Mouse (Mus musculus): Measurements from ENCODE around the gene Gm20388. TPM values are rescaled to one million over a fixed set of nuclear protein-coding genes. Genes with fewer than 3 reads are reported as not detected.
"Not testable (repeated sequence)": the region's sequence is repeated elsewhere in the genome, so short reads cannot be mapped to it uniquely, and the experiment has no call there.

Gm20388 gene
- polyA plus RNA-seq, 1 experiment from 2014 or later: 1.7 TPM

DNA sequence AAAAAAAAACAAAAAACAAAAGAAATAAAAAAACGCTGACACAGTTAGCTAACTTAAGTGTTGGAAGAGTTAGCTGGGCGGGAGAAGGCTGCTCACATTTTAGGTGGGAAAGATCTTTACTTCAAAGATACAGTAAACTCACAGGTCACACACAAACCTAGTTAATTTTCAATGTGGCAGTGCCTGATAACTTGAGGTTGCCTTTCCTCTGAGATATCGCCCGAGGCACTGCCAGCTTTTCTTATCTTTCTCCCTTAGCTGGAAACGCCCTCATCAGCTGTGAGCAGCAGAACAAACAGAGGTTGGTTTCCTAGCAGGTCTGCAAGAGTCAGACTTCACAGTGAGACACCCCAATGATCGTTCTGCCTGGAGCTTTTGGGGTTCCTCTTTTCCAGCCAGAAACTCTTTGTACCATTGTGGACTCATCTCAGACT is 4078.0 kb downstream of the Gm20388 start:
- no peak overlapping the region for H3K27ac ChIP-seq
- no peaks in the 10 kb centered on the region for H3K9me3 ChIP-seq
- DNase-seq (ENCODE audit: low spot score): no peak
- H3K4me1 ChIP-seq (replicated peaks): peaks cover under 1% of the 10 kb centered on the region
- no peaks in the 10 kb centered on the region for H3K27me3 ChIP-seq (ENCODE audit: insufficient read depth, poor library complexity, severe bottlenecking)
- peaks cover 3% of the 10 kb centered on the region; the same call in 1 of the 2 replicates for H3K36me3 ChIP-seq
- WGBS: 73% methylated on average over 6 of the region's 6 CpGs
- no peak overlapping the region for H3K4me3 ChIP-seq

DNA sequence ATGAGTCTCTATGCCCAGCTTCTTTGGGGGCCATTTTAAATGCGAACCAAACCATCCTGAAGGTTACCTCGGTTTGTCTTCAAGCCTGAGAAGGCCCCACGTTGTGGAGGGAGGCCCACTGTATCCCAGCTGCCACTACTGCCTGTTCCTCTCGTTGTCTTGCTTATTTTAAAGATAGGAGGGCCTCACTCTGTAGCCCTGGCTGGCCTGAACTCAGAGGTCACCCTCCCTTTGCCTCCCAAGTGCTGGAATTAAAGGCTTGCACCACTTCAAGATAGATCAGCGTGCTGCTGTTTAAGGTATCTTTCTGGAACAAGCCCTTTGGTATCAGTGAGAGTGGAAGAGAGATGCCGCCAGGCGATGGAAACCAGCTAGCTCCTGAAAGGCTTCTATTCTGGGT is 4078.5 kb downstream of the Gm20388 start:
- H3K36me3 ChIP-seq: peaks cover 8% of the 10 kb centered on the region

DNA sequence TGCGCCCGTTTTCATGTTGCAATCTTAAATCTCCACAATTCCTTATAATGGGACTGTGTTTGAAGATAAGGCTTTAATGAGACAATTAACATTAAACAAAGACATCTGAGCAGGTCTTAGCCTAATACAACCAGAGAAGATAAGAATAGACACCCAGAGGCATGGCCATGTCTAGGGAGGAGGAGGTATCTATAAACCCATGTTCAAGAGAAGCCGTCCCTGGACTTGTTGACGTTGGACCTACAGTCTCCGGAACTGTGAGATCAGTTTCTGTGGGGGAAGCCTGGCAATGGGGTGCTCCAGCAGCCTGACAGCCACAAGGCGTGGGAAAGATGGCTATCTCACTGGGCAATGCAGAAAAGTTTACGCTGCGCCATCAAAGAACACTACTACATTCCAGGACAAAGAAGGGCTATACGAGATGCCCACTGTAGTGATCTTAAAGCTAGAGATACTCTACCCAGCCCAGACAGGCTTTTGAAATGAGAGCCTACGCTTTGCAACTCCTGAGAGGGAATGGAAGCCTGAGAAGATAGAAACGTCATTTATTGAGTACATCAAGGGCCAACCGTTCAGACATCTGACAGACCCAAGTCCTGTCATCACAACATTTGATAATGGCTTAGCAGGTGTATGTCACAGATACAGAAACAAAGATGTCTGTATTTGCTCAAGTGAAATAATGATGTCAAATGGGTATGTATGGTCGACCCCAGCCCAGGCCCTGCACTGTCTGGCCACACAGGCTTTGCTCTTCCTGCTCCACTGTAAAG is 4079.8 kb downstream of the Gm20388 start:
- H3K4me1 ChIP-seq (replicated peaks): no peaks in the 10 kb centered on the region; the same call in 1 of the 2 replicates
- peaks cover 21% of the 10 kb centered on the region for H3K36me3 ChIP-seq
- H3K27me3 ChIP-seq (ENCODE audit: insufficient read depth, poor library complexity, severe bottlenecking): no peaks in the 10 kb centered on the region
- DNase-seq (ENCODE audit: low spot score): no peak
- H3K4me3 ChIP-seq: no peak overlapping the region
- WGBS: 91% methylated on average over 13 of the region's 13 CpGs
- H3K9me3 ChIP-seq: no peaks in the 10 kb centered on the region
- no peak overlapping the region for H3K27ac ChIP-seq

More for the DNA sequence above, 4078.5 kb downstream of the Gm20388 start:
- H3K4me3 ChIP-seq: no peak overlapping the region
- H3K27ac ChIP-seq: no peak overlapping the region
- H3K4me1 ChIP-seq (replicated peaks): no peaks in the 10 kb centered on the region; the same call in 1 of the 2 replicates
- H3K9me3 ChIP-seq: no peaks in the 10 kb centered on the region
- WGBS: 76% methylated on average over 7 of the region's 7 CpGs
- H3K27me3 ChIP-seq (ENCODE audit: insufficient read depth, poor library complexity, severe bottlenecking): no peaks in the 10 kb centered on the region
- no peak for DNase-seq (ENCODE audit: low spot score)

DNA sequence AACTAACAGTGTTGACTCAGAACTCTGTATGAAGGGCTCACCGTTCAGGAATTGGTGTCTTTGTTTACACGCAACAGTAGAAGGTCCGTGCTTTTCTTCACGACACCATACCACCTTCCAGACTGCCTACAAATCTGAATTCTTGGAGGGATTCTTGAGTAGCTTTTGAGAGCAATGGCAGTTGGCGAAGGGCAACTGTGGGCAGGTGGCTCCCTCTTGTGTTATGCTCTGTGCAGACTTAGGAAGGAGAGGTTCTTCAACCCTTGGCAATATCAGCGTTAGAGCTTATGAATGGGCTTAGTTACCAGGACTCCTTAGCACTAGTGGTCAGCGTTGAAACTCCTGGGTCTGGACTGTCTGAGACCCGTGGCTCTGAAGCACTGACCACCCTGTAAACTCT is 4081.9 kb downstream of the Gm20388 start:
- H3K36me3 ChIP-seq: peaks cover 40% of the 10 kb centered on the region
- no peaks in the 10 kb centered on the region for H3K27me3 ChIP-seq (ENCODE audit: insufficient read depth, poor library complexity, severe bottlenecking)
- H3K27ac ChIP-seq: no peak overlapping the region
- 89% methylated on average over 8 of the region's 8 CpGs for WGBS
- no peaks in the 10 kb centered on the region for H3K9me3 ChIP-seq
- no peaks in the 10 kb centered on the region; the same call in 1 of the 2 replicates for H3K4me1 ChIP-seq (replicated peaks)
- no peak for DNase-seq (ENCODE audit: low spot score)
- H3K4me3 ChIP-seq: no peak overlapping the region

DNA sequence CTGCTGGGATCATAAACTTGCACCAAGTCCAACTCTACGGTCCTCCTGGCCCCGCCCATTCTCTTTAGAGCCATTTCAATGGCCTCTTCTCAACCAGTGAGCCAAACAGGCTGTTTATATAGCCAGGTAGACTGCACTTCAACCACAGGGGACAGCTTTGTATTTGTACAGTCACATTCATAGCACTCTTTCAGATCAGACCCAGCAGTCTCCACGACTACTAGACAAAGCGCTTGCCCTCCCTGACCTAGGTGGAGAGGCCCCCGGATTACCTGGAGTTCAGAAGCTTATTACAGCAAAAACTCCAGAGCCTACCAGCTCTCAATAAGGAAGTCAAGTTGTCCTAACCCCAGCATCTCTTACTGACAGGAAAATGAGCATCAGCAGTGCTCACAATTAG is 4083.0 kb downstream of the Gm20388 start:
- no peaks in the 10 kb centered on the region for H3K9me3 ChIP-seq
- no peak for DNase-seq (ENCODE audit: low spot score)
- WGBS: 90% methylated on average over 5 of the region's 5 CpGs
- peaks cover 48% of the 10 kb centered on the region for H3K36me3 ChIP-seq
- H3K27ac ChIP-seq: no peak overlapping the region
- H3K4me1 ChIP-seq (replicated peaks): no peaks in the 10 kb centered on the region; the same call in 1 of the 2 replicates
- H3K4me3 ChIP-seq: no peak overlapping the region
- H3K27me3 ChIP-seq (ENCODE audit: insufficient read depth, poor library complexity, severe bottlenecking): no peaks in the 10 kb centered on the region

DNA sequence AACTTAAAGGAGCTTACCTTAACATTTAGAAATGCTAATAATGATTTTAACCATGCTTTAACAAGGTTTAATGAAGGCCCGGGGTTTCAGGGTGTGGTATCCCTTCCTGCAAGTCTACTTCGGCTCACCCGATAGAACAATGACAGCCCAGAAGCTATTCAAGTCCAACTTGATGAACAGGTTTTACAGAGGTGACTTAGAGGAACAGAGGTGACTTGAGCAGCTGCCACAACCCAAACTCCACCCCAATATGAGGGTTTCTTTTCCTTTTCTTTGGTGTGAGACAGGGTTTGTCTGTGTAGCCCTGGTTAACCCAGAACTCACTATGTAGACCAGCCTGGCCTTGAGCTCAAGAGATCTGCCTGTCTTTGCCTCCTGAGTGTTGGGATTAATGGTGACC is 4083.4 kb downstream of the Gm20388 start:
- H3K4me3 ChIP-seq: no peak overlapping the region
- H3K27ac ChIP-seq: no peak overlapping the region
- no peak for DNase-seq (ENCODE audit: low spot score)
- no peaks in the 10 kb centered on the region for H3K9me3 ChIP-seq
- 91% methylated on average over 3 of the region's 3 CpGs for WGBS
- peaks cover 52% of the 10 kb centered on the region for H3K36me3 ChIP-seq
- no peaks in the 10 kb centered on the region; the same call in 1 of the 2 replicates for H3K4me1 ChIP-seq (replicated peaks)
- H3K27me3 ChIP-seq (ENCODE audit: insufficient read depth, poor library complexity, severe bottlenecking): no peaks in the 10 kb centered on the region

DNA sequence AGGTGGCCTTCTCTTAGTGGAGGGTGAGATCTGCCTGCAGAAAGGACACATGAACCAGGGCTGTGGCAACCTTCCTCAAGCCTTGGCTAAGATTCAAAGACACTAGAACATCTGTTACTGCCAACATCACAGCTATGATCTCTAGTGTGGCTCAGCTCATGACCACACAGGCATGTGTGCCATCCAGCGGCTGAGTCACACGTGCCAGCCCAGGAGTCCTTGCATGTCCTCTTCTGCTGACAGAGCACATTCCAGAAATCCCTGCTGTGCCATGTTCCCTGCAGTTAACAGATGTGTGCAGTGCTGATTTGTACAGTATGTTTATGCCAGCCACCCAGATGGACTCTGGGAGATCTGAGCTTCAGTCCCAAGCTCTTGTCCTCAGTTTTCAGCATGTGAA is 4088.9 kb downstream of the Gm20388 start:
- Histone ChIP-seq H3K27me3 (ENCODE audit: insufficient read depth, poor library complexity, severe bottlenecking) (no peaks in the 10 kb centered on the region), H3K27ac (no peak overlapping the region), H3K36me3 (peaks cover 96% of the 10 kb centered on the region), H3K4me1 (replicated peaks) (no peaks in the 10 kb centered on the region), H3K4me3 (no peak overlapping the region), H3K9me3 (no peaks in the 10 kb centered on the region)
- 89% methylated on average over 2 of the region's 2 CpGs for WGBS
- no peak for DNase-seq (ENCODE audit: low spot score)

DNA sequence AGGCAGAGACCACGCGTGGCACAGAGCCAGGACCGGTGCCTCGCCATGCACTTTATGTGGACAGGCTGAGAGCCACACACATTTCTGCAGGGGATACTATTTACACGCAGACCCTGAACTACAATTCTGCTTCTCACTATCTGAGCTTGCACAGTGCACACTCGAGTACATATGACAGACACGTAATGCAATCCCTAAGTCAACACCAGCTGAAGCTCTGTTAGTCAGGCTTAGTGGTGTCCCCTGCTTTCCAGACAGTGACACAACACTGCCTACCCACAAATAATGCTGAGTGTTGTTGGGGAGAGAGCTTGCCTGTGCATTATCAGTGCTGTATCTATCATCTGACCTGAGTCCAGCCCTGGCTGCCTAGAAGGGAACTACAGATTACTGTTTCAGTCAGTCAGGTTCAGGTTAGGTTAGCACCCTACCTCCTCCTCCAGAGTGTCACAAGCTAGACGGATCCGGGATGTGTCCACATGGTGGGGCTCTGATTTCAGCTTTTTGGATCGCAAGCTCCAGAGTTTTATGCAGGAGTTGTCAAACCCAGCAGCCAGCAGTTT is 4092.0 kb downstream of the Gm20388 start:
- Histone ChIP-seq H3K4me1 (replicated peaks) (no peaks in the 10 kb centered on the region), H3K27me3 (ENCODE audit: insufficient read depth, poor library complexity, severe bottlenecking) (no peaks in the 10 kb centered on the region), H3K9me3 (no peaks in the 10 kb centered on the region), H3K27ac (no peak overlapping the region), H3K36me3 (peaks cover 99% of the 10 kb centered on the region), H3K4me3 (no peak overlapping the region)
- WGBS: 95% methylated on average over 10 of the region's 10 CpGs
- no peak for DNase-seq (ENCODE audit: low spot score)

DNA sequence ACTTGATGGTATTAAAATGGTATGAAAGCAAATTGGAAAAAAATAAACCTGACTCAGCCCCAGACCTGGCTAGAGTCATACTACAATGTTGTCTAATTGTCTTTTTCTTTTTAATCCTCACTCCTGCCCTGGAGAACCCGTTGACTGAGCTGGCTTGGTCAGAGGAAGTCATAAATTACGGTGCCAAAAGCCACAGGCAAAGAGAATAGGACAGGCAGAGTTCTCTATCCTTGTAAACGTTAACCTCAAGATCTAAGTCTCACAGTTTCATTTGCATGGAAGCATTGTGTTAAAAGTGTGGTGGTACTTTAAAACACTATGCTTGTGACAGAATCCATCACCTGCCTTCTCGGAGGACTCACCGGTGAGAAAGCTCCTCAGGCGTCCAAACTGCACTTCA is 4097.2 kb downstream of the Gm20388 start:
- Histone ChIP-seq H3K36me3 (peaks cover 80% of the 10 kb centered on the region), H3K4me1 (replicated peaks) (no peaks in the 10 kb centered on the region), H3K27ac (no peak overlapping the region), H3K4me3 (no peak overlapping the region), H3K9me3 (no peaks in the 10 kb centered on the region), H3K27me3 (ENCODE audit: insufficient read depth, poor library complexity, severe bottlenecking) (no peaks in the 10 kb centered on the region)
- WGBS: 91% methylated on average over 6 of the region's 6 CpGs
- DNase-seq (ENCODE audit: low spot score): no peak

DNA sequence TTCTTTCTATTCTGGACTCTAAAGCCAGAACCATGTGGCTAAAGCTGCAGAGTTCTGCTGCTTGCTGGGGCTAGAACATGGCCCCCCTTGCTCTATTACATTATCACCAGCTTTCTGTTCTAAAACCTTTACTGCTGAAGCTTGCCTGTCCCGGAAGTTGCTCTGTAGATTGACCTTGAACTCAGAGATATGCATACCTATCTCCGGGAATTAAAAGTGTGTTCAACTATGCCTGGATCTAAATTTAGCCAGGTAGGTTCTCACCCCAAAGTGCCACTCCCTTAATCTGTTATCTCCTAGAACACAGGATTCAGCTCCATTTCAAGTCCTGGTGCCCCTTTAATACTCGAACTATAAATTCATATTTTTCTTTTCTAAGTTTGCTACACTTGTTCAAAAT is 4100.9 kb downstream of the Gm20388 start:
- H3K4me1 ChIP-seq (replicated peaks): no peaks in the 10 kb centered on the region
- no peak for DNase-seq (ENCODE audit: low spot score)
- H3K4me3 ChIP-seq: no peak overlapping the region
- 91% methylated on average over 3 of the region's 3 CpGs for WGBS
- peaks cover 42% of the 10 kb centered on the region for H3K36me3 ChIP-seq
- H3K9me3 ChIP-seq: no peaks in the 10 kb centered on the region
- H3K27ac ChIP-seq: no peak overlapping the region
- H3K27me3 ChIP-seq (ENCODE audit: insufficient read depth, poor library complexity, severe bottlenecking): no peaks in the 10 kb centered on the region

DNA sequence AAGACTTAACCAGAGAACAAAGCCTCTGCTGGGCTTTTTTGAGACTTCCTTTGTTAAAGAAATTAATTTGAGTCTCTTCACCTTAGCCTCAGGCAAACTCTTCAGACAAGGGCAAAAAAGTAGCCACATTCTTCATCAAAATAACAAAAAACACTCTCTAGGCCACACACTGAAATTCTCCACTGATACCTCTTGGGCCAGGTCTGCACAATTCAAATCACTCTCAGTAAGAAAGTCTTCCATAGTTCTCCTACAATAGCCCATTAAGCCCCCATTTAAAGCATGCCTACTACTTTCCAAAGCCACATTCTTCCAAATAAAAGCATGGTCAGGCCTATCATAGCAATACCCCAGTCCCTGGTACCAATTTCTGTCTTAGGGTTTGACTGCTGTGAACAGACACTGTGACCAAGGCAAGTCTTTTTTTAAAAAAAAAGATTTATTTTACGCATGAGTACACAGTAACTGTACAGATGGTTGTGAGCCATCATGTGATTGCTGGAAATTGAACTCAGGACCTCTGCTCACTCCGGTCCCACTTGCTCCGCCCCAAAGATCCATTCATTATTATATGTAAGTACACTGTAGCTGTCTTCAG is 4101.4 kb downstream of the Gm20388 start:
- no peaks in the 10 kb centered on the region for H3K9me3 ChIP-seq
- DNase-seq (ENCODE audit: low spot score): no peak
- 94% methylated on average over 3 of the region's 3 CpGs for WGBS

DNA sequence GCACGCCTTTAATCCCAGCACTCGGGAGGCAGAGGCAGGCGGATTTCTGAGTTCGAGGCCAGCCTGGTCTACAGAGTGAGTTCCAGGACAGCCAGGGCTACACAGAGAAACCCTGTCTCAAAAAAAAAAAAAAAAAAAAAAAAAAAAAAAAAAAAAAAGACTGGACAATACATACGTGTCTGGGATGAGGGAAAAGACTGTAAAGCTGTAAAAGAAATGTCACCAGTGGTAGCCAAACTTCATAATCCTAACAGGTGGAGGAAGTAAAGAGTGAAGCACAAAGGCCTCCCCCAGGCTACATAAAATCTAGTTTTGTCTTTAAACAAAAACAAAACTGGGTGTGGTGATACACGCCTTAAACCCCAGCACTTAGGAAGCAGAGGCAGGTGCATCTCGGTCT is 4103.7 kb downstream of the Gm20388 start:
- DNase-seq (ENCODE audit: low spot score); H3K4me3 ChIP-seq; H3K27me3 ChIP-seq (ENCODE audit: insufficient read depth, poor library complexity, severe bottlenecking); H3K9me3 ChIP-seq; H3K27ac ChIP-seq: not testable (repeated sequence)
- Histone ChIP-seq H3K4me1 (replicated peaks) (peaks cover 10% of the 10 kb centered on the region), H3K36me3 (peaks cover 15% of the 10 kb centered on the region)
- WGBS: 92% methylated on average over 7 of the region's 7 CpGs

More for the DNA sequence above, 4101.4 kb downstream of the Gm20388 start:
- peaks cover 37% of the 10 kb centered on the region for H3K36me3 ChIP-seq
- no peak overlapping the region for H3K4me3 ChIP-seq
- H3K27ac ChIP-seq: no peak overlapping the region
- H3K27me3 ChIP-seq (ENCODE audit: insufficient read depth, poor library complexity, severe bottlenecking): no peaks in the 10 kb centered on the region
- no peaks in the 10 kb centered on the region for H3K4me1 ChIP-seq (replicated peaks)

DNA sequence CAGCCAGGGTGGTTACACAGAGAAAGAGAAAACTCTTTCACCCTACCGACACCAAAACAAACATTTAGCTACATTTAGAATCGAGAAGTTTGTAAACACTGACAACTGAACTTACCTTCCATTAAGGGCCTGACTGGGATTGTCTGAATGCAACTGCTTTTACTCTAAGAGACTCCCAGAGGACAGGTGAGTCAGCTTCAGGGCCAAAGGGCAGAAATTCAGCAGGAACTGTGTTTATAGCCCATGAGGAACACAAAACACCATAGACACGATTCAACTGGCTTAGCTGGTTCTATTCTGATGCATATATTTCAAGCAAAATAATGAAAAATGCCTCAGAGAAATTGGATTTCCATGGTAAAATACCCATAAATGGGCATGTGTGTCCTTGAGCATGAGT is 4104.1 kb downstream of the Gm20388 start:
- H3K27ac ChIP-seq: no peak overlapping the region
- WGBS: 89% methylated on average over 3 of the region's 3 CpGs
- DNase-seq (ENCODE audit: low spot score): no peak

More for the DNA sequence above, 4104.1 kb downstream of the Gm20388 start:
- H3K36me3 ChIP-seq: peaks cover 11% of the 10 kb centered on the region
- no peaks in the 10 kb centered on the region for H3K9me3 ChIP-seq
- peaks cover 15% of the 10 kb centered on the region for H3K4me1 ChIP-seq (replicated peaks)
- H3K4me3 ChIP-seq: no peak overlapping the region
- H3K27me3 ChIP-seq (ENCODE audit: insufficient read depth, poor library complexity, severe bottlenecking): no peaks in the 10 kb centered on the region

All from hindbrain, embryonic 10.5 days (tissue).